Mouse (Mus musculus) forelimb bud, embryonic 11.5 days (tissue): ENCODE measurements around the gene 1700034I23Rik.
"Not testable (repeated sequence)": the region's sequence is repeated elsewhere in the genome, so short reads cannot be mapped to it uniquely, and the experiment has no call there.

Source experiments
- DNase-seq: peaks from one replicate; pipeline ENCODE4 v3.0.0-alpha.2; 2012; ENCODE audit warnings: low read depth, low spot score

1700034I23Rik gene

DNA sequence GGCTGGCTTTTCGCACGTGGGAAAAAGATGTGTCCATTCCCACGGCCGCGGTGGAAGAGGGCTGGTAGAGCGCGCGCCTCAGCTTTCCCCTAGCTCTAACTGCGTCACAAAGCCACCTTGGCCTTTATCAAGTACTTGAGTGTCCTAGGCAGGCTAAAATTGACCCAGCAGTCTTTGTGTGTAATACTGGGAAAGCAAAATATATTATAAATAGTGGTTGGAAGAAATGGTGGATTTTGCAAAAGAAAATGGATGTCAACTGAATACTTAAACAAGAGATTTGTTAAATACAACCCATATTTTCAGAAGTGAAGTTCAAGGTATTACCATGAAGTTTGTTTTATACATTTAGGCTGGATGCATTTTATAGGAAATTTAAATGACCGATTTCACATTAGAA is at the start of gene 1700034I23Rik:
Gene 1700034I23Rik, minus strand, starts transcription at position 101 of the 400 bp plus-strand sequence.
- not testable (repeated sequence) for DNase-seq

DNA sequence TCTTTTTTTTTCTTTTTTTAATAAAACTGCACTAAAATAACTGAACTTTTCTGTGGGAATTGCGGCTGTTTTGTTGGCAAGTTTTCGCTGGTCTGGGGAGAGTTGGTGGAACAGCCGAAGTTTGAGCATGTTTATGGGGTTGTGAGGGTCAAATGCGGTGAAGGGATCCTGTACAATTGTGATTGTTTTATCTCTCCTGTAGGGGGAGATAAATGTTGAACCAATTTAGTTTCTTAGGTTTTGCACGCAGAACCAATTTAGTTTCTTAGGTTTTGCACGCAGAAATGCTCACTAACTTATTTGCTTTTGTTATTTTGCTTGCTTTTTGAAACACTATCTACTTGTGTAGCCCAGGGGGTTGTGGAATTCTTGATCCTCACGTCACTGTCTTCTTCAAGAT is 49.0 kb upstream of the 1700034I23Rik start:
- DNase-seq, result peak; percentile 14

DNA sequence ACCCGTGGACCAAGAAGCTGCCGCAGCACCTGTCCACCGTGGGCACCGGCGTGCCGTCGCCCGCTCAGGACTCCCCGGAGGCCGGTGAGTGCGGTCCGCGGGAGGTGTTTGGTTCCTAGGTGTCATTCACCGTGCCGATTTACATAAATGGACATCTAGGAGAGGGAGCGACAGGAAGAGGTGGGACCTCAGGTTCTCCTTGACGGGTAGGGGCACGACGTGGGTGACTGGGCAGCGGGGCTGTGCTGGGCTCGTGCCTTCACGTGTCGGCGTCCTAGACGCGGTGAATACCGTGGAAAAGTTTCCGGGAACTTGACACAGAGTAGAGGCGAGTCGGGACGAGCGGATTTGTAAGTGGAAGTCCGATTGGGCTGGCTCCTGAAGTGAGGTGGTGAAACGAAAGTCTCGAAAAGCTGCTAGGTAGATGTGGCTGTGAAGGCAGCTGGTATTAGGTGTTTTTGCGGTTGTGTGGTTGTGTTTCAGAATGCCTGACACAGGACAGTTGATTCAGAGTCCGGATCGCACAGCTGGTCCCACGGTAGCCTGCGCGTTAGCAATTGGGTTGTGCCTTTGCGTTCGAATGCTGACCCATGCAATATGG is 48.4 kb upstream of the 1700034I23Rik start:
- DNase-seq, result peak; percentile 21

DNA sequence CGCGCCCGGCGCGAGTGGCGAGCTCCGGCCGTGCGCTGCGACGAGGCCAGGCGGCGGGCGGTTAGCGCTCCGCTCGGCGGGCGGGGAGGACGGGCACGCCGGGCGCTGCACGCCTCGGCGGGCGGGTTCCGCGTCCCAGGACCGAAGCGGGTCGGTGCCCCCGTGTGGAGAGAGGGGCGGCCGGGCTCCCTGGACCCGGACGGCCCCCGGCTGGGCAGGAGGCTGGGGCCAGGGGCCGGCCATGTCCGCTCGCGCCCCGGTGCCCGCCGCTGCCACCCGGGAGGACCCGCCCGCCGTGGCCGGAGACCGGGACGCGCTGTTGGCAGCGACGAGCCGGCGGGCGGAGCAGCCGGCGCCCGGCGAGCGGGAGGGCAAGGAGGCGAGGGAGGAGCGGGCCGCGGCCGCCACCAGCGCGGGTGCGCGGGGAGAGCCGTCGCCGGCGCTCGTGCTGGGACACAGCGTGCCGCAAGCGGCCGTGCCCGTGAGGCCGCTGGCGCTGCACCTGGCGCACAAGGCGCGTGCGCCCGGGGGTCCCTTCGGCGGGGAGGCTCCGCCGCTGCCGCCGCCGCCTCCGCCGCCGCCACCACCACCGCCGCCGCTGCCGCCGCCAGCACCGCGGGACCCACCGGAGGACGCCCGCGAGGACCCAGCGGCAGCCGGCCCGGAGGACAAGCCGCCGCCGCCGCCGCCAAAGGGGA is 47.7 kb upstream of the 1700034I23Rik start:
- DNase-seq, result no peak

DNA sequence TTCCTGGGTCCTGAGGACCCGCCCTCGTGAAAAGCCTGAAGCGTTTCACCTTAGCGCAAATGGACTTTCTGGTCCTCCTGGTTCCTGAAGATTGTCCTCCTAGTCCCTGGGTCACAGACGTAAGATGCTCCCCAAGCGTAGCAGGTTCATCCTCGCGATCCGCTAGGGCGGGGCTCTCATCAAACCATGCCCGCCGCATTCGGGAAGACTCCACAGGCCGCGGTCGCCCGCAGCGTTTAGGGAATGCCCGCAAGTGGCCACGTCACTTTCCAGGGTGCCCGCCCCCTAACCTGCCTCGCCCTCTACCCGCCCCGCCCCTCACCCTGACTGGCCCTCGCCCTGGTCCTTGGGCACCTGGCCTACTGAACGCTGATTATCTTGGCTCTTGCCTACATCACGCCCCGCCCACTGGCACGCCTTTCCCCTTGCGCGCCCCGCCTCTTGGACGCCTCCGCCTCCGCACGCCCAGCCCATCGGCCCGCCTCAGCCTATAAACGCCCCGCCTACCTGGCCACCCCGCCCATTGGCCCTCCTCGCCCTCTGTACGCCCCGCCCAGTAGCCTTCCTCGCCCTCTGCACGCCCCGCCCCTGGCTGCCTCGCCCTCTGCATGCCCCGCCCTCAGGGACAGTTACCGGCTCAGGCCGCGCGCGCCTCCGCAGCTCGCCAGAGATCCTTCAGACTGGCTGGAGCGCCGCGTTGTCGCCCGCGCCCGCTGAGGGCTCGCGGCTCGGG is 47.0 kb upstream of the 1700034I23Rik start, which contains the start of gene Larp1b:
Gene Larp1b, plus strand, starts transcription at position 659 of the 733 bp plus-strand sequence.
- DNase-seq, result peak; percentile 93

GRCm38 (mm10) chr3:40939019-40939418 is 36.7 kb upstream of the 1700034I23Rik start:
- DNase-seq, result no peak

GRCm38 (mm10) chr3:40938592-40938991 is 36.2 kb upstream of the 1700034I23Rik start:
- no peak for DNase-seq

- no peak for DNase-seq
These were observed 35.8 kb upstream of the 1700034I23Rik start for GRCm38 (mm10) chr3:40938189-40938588.

- not testable (repeated sequence) for DNase-seq
These were observed 8.0 kb downstream of the 1700034I23Rik start for GRCm38 (mm10) chr3:40894336-40894735.

DNA sequence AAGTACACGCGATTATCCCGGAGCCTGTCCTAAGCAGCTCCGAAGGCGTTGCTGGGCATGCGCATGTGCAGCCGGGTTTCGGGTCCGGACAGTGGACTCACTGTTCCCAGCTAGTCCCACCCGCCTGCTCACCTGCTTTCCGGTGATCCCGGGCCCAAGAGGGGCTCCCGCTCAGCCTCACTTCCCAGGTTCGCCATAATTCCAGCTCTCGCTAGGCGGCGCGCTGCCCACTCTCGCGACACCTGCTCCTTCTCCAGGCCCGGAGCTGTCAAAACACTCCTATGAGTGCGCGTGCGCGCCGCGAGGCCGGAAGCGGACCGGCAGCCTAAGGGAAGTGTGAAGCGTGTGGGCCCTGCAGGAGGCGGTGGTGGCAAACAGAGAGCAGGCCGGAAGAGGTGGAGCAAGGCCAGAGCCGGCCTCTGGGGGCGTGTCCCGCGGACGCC is 8.5 kb downstream of the 1700034I23Rik start:
- peak; percentile 99 for DNase-seq

- DNase-seq, result not testable (repeated sequence)
These were observed 49.1 kb downstream of the 1700034I23Rik start for GRCm38 (mm10) chr3:40853123-40853738.
